Mouse (Mus musculus): ENCODE measurements around the gene Tnc.

Gene Tnc

DNA sequence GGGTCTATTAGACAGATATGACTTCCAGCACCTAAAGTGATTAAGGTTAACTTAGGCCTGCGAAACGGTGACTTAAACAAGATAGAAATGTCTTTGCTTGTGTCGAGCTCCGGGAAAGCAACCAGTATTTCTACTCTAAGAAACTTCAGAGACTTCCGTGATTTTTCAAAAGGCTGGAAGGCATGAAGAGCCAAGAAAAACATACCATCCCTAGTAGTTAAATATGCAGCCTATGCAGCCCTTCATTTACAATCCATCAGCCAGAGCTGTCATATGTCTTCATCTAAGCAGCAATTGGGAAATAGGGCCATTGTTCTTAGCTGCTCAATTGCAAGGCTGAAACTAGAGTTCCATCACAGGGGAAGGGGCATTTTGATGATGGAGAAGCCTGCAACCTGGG, 129.6 kb downstream of the Tnc start:
- H3K36me3 ChIP-seq (ENCODE audit: control insufficient read depth, insufficient read depth, low read length, poor library complexity, severe bottlenecking), result no peaks in the 10 kb centered on the region
- no peaks in the 10 kb centered on the region for H3K27me3 ChIP-seq (ENCODE audit: control insufficient read depth, insufficient read depth, low read length, poor library complexity, severe bottlenecking)
- DNase-seq (ENCODE audit: low read depth, low spot score), result no peak

DNA sequence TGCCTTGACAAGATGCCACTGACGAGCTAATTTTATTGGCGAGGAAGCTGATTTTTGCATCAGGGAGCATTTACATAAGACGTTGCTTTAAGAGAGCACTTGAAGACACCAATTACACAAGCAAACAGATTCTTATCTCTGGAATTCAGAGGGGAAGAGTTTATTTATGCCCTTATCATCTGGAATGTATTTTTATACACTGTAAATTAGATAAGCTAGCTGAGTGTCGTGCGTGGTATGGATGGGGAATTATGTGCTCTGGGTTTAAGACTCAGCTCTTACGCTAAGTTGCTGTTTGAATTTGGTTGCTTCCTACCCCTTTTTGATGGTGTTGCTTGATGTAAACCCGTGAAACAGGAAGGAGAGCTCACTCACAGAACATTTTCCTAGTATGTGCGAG, 130.1 kb downstream of the Tnc start:
- H3K36me3 ChIP-seq (ENCODE audit: control insufficient read depth, insufficient read depth, low read length, poor library complexity, severe bottlenecking), result no peaks in the 10 kb centered on the region
- H3K27me3 ChIP-seq (ENCODE audit: control insufficient read depth, insufficient read depth, low read length, poor library complexity, severe bottlenecking), result no peaks in the 10 kb centered on the region
- DNase-seq (ENCODE audit: low read depth, low spot score), result no peak

DNA sequence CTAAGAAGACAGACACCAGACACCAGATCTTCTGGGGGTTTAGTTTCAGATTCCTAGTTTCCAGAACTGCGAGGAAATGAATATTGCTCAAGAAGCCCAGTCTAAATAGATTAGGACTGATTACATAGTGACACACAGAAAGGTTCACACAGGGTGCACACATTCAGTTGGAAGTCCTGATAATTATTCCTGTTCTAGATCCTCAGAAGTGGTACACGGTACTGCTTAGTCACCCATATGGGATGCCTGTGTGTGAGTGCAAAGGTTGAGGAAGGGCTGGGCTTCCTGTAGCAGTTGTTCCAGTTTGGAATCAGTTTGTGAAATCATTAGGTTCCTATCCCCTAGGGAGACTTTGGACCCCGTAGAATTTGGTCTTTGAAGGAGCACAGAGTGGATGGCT, 130.5 kb downstream of the Tnc start:
- no peak for DNase-seq (ENCODE audit: low read depth, low spot score)
- Histone ChIP-seq H3K36me3 (ENCODE audit: control insufficient read depth, insufficient read depth, low read length, poor library complexity, severe bottlenecking) (no peaks in the 10 kb centered on the region), H3K27me3 (ENCODE audit: control insufficient read depth, insufficient read depth, low read length, poor library complexity, severe bottlenecking) (no peaks in the 10 kb centered on the region)
